Mouse (Mus musculus) brain, embryonic 14.5 days (tissue): Measurements from ENCODE around the gene Gbf1.

Experiments
- CTCF ChIP-seq: fragments of 200-500 bp; IDR thresholded peaks from 2 replicates; pipeline ENCODE4 v1.5.1; 2012; ENCODE audit warnings: inconsistent platforms, mild to moderate bottlenecking, moderate library complexity, borderline replicate concordance; ENCODE audit not compliant: insufficient read depth, insufficient read length; ENCODE audit errors: extremely low read depth
- POLR2A ChIP-seq: fragments of 200-500 bp; IDR thresholded peaks from 2 replicates; pipeline ENCODE4 v1.6.1; 2012; ENCODE audit warnings: mild to moderate bottlenecking, inconsistent platforms, borderline replicate concordance; ENCODE audit not compliant: poor library complexity, insufficient read depth, insufficient read length, severe bottlenecking; ENCODE audit errors: extremely low read depth

DNA sequence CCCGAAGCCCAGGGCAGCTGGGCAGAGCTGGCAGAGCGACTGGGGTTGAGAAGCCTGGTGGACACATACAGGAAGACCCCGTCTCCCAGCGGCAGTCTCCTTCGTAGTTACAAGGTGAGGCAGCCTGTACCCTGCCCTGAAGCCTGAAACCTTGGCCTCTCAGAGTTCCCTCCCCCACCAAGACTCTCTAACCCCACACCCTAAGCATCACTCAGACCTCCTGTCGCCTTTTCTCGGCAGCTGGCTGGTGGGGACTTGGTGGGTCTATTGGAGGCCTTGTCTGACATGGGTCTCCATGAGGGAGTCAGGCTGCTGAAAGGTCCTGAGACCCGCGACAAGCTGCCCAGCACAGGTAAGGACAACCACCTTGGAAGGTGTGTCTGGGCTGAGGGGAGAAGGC lies 159.0 kb downstream of the Gbf1 start:
- TF ChIP-seq POLR2A (no peak), CTCF (no peak)
